Mouse (Mus musculus): ENCODE results near the gene Tmem150c. TPM values are rescaled to one million over a fixed set of nuclear protein-coding genes. Genes with fewer than 3 reads are reported as not detected.

Tmem150c gene
- polyA plus RNA-seq, 1 experiment from 2014 or later = 20.6 TPM

GRCm38 (mm10) chr5:100070255-100070654 lies 89.4 kb downstream of the Tmem150c start:
- Histone ChIP-seq H3K9ac (replicated peaks; ENCODE audit: low read length) (no peak overlapping the region), H3K36me3 (ENCODE audit: insufficient read depth, low read length) (peaks cover 28% of the 10 kb centered on the region), H3K4me2 (replicated peaks; ENCODE audit: low read depth, low read length) (no peak overlapping the region), H3K27ac (ENCODE audit: low read length) (no peak overlapping the region), H3K4me3 (ENCODE audit: low read length) (no peak overlapping the region), H3K9me3 (ENCODE audit: low read length) (no peaks in the 10 kb centered on the region), H3K27me3 (ENCODE audit: insufficient read depth, low read length) (no peaks in the 10 kb centered on the region), H3K4me1 (ENCODE audit: insufficient read depth, low read length) (no peaks in the 10 kb centered on the region)
- 29% methylated on average over 3 of the region's 3 CpGs for WGBS
- ATAC-seq (ENCODE audit: low FRiP score, low TSS enrichment) = peak; percentile 64; the same call in 1 of the 2 replicates

- Histone ChIP-seq H3K9ac (replicated peaks; ENCODE audit: low read length) (no peak overlapping the region), H3K36me3 (ENCODE audit: insufficient read depth, low read length) (peaks cover 28% of the 10 kb centered on the region), H3K4me3 (ENCODE audit: low read length) (no peak overlapping the region), H3K4me1 (ENCODE audit: insufficient read depth, low read length) (no peaks in the 10 kb centered on the region), H3K9me3 (ENCODE audit: low read length) (no peaks in the 10 kb centered on the region), H3K4me2 (replicated peaks; ENCODE audit: low read depth, low read length) (no peak overlapping the region), H3K27ac (ENCODE audit: low read length) (no peak overlapping the region), H3K27me3 (ENCODE audit: insufficient read depth, low read length) (no peaks in the 10 kb centered on the region)
- no peak for ATAC-seq (ENCODE audit: low FRiP score, low TSS enrichment)
- WGBS = 95% methylated on average over 2 of the region's 2 CpGs
Measured at GRCm38 (mm10) chr5:100069526-100069925, 90.1 kb downstream of the Tmem150c start.

- Histone ChIP-seq H3K9me3 (ENCODE audit: low read length) (no peaks in the 10 kb centered on the region), H3K4me2 (replicated peaks; ENCODE audit: low read depth, low read length) (no peak overlapping the region), H3K27ac (ENCODE audit: low read length) (no peak overlapping the region), H3K4me3 (ENCODE audit: low read length) (no peak overlapping the region), H3K9ac (replicated peaks; ENCODE audit: low read length) (no peak overlapping the region), H3K36me3 (ENCODE audit: insufficient read depth, low read length) (peaks cover 34% of the 10 kb centered on the region), H3K4me1 (ENCODE audit: insufficient read depth, low read length) (no peaks in the 10 kb centered on the region), H3K27me3 (ENCODE audit: insufficient read depth, low read length) (no peaks in the 10 kb centered on the region)
- WGBS = 89% methylated on average over 16 of the region's 16 CpGs
- no peak for ATAC-seq (ENCODE audit: low FRiP score, low TSS enrichment)
Measured at GRCm38 (mm10) chr5:100067579-100067978, 92.0 kb downstream of the Tmem150c start.

- peaks cover 41% of the 10 kb centered on the region for H3K36me3 ChIP-seq (ENCODE audit: insufficient read depth, low read length)
- no peak for ATAC-seq (ENCODE audit: low FRiP score, low TSS enrichment)
- WGBS = 93% methylated on average over 14 of the region's 14 CpGs
Measured at GRCm38 (mm10) chr5:100060876-100061275, 98.7 kb downstream of the Tmem150c start.

GRCm38 (mm10) chr5:100059326-100059725 lies 100.3 kb downstream of the Tmem150c start:
- Histone ChIP-seq H3K4me3 (ENCODE audit: low read length) (no peak overlapping the region), H3K27ac (ENCODE audit: low read length) (no peak overlapping the region), H3K4me1 (ENCODE audit: insufficient read depth, low read length) (0 out of 2 replicates have a peak, but pooled peaks cover 7% of the 10 kb centered on the region), H3K27me3 (ENCODE audit: insufficient read depth, low read length) (no peaks in the 10 kb centered on the region), H3K9ac (replicated peaks; ENCODE audit: low read length) (no peak overlapping the region), H3K9me3 (ENCODE audit: low read length) (no peaks in the 10 kb centered on the region), H3K4me2 (replicated peaks; ENCODE audit: low read depth, low read length) (no peak overlapping the region), H3K36me3 (ENCODE audit: insufficient read depth, low read length) (peaks cover 40% of the 10 kb centered on the region)
- WGBS = 43% methylated on average over 6 of the region's 6 CpGs
- ATAC-seq (ENCODE audit: low FRiP score, low TSS enrichment) = no peak

More at GRCm38 (mm10) chr5:100060876-100061275, 98.7 kb downstream of the Tmem150c start:
- no peak overlapping the region for H3K4me3 ChIP-seq (ENCODE audit: low read length)
- 0 out of 2 replicates have a peak, but pooled peaks cover 2% of the 10 kb centered on the region for H3K4me1 ChIP-seq (ENCODE audit: insufficient read depth, low read length)
- no peaks in the 10 kb centered on the region for H3K9me3 ChIP-seq (ENCODE audit: low read length)
- H3K4me2 ChIP-seq (replicated peaks; ENCODE audit: low read depth, low read length) = no peak overlapping the region
- no peak overlapping the region for H3K27ac ChIP-seq (ENCODE audit: low read length)
- no peak overlapping the region for H3K9ac ChIP-seq (replicated peaks; ENCODE audit: low read length)
- no peaks in the 10 kb centered on the region for H3K27me3 ChIP-seq (ENCODE audit: insufficient read depth, low read length)

- Histone ChIP-seq H3K4me2 (replicated peaks; ENCODE audit: low read depth, low read length) (no peak overlapping the region), H3K4me3 (ENCODE audit: low read length) (no peak overlapping the region)
Measured at GRCm38 (mm10) chr5:100058729-100059128, 100.9 kb downstream of the Tmem150c start.

GRCm38 (mm10) chr5:100057461-100058209 lies 102.0 kb downstream of the Tmem150c start:
- WGBS = 78% methylated on average over 14 of the region's 15 CpGs
- Histone ChIP-seq H3K4me2 (replicated peaks; ENCODE audit: low read depth, low read length) (no peak overlapping the region), H3K9me3 (ENCODE audit: low read length) (no peaks in the 10 kb centered on the region)

More at GRCm38 (mm10) chr5:100058729-100059128, 100.9 kb downstream of the Tmem150c start:
- 65% methylated on average over 6 of the region's 6 CpGs for WGBS
- ATAC-seq (ENCODE audit: low FRiP score, low TSS enrichment) = no peak
- Histone ChIP-seq H3K27ac (ENCODE audit: low read length) (no peak overlapping the region), H3K9ac (replicated peaks; ENCODE audit: low read length) (no peak overlapping the region), H3K4me1 (ENCODE audit: insufficient read depth, low read length) (0 out of 2 replicates have a peak, but pooled peaks cover 7% of the 10 kb centered on the region), H3K9me3 (ENCODE audit: low read length) (no peaks in the 10 kb centered on the region), H3K36me3 (ENCODE audit: insufficient read depth, low read length) (peaks cover 34% of the 10 kb centered on the region), H3K27me3 (ENCODE audit: insufficient read depth, low read length) (no peaks in the 10 kb centered on the region)

GRCm38 (mm10) chr5:100055866-100056369 lies 103.7 kb downstream of the Tmem150c start:
- no peak for ATAC-seq (ENCODE audit: low FRiP score, low TSS enrichment)
- Histone ChIP-seq H3K36me3 (ENCODE audit: insufficient read depth, low read length) (peaks cover 17% of the 10 kb centered on the region), H3K9ac (replicated peaks; ENCODE audit: low read length) (no peak overlapping the region), H3K4me1 (ENCODE audit: insufficient read depth, low read length) (0 out of 2 replicates have a peak, but pooled peaks cover 7% of the 10 kb centered on the region), H3K4me2 (replicated peaks; ENCODE audit: low read depth, low read length) (no peak overlapping the region), H3K9me3 (ENCODE audit: low read length) (no peaks in the 10 kb centered on the region), H3K27ac (ENCODE audit: low read length) (no peak overlapping the region), H3K27me3 (ENCODE audit: insufficient read depth, low read length) (no peaks in the 10 kb centered on the region), H3K4me3 (ENCODE audit: low read length) (no peak overlapping the region)
- whole genome bisulfite sequencing = 57% methylated on average over 5 of the region's 5 CpGs

More at GRCm38 (mm10) chr5:100057461-100058209, 102.0 kb downstream of the Tmem150c start:
- Histone ChIP-seq H3K4me3 (ENCODE audit: low read length) (no peak overlapping the region), H3K9ac (replicated peaks; ENCODE audit: low read length) (no peak overlapping the region), H3K27me3 (ENCODE audit: insufficient read depth, low read length) (no peaks in the 10 kb centered on the region), H3K4me1 (ENCODE audit: insufficient read depth, low read length) (0 out of 2 replicates have a peak, but pooled peaks cover 7% of the 10 kb centered on the region), H3K27ac (ENCODE audit: low read length) (no peak overlapping the region), H3K36me3 (ENCODE audit: insufficient read depth, low read length) (peaks cover 26% of the 10 kb centered on the region)
- ATAC-seq (ENCODE audit: low FRiP score, low TSS enrichment) = no peak

GRCm38 (mm10) chr5:100054807-100055547 lies 104.6 kb downstream of the Tmem150c start:
- Histone ChIP-seq H3K9ac (replicated peaks; ENCODE audit: low read length) (no peak overlapping the region), H3K9me3 (ENCODE audit: low read length) (no peaks in the 10 kb centered on the region), H3K4me3 (ENCODE audit: low read length) (no peak overlapping the region), H3K27ac (ENCODE audit: low read length) (no peak overlapping the region), H3K4me1 (ENCODE audit: insufficient read depth, low read length) (0 out of 2 replicates have a peak, but pooled peaks cover 7% of the 10 kb centered on the region), H3K4me2 (replicated peaks; ENCODE audit: low read depth, low read length) (no peak overlapping the region), H3K36me3 (ENCODE audit: insufficient read depth, low read length) (peaks cover 8% of the 10 kb centered on the region; the same call in 1 of the 2 replicates), H3K27me3 (ENCODE audit: insufficient read depth, low read length) (no peaks in the 10 kb centered on the region)
- 81% methylated on average over 11 of the region's 11 CpGs for WGBS
- ATAC-seq (ENCODE audit: low FRiP score, low TSS enrichment) = no peak
